Mouse (Mus musculus) MEL (cell line): ENCODE data around the gene Ssh2. TPM values are rescaled to one million over a fixed set of nuclear protein-coding genes. Genes with fewer than 3 reads are reported as not detected.

Experiments used
- DNase-seq: peaks from one replicate; pipeline ENCODE4 v3.0.0; 2011; ENCODE audit warnings: low read depth, low spot score
- H3K27ac ChIP-seq: 2 replicates; pipeline ENCODE4 v1.5.1; 2012; ENCODE audit warnings: low read depth, mild to moderate bottlenecking, control low read depth, low read length, moderate library complexity; ENCODE audit not compliant: control insufficient read depth
- H3K27me3 ChIP-seq, 2 experiments: fragments of 150-350 bp in 1 of 2; sonication (generic) in 1 of 2; 2 replicates each; pipeline ENCODE4 v1.6.1; 2012; ENCODE audit warnings: low read length in 2 of 2, mild to moderate bottlenecking in 2 of 2, improper control_type of control experiment in 1 of 2, moderate library complexity in 1 of 2; ENCODE audit not compliant: insufficient read depth in 2 of 2, control insufficient read depth in 1 of 2
- H3K36me3 ChIP-seq, 2 experiments: 2 replicates each; pipeline ENCODE4 v1.6.1; 2012 to 2014; ENCODE audit warnings: low read length in 2 of 2, improper control_type of control experiment in 1 of 2, inconsistent platforms in 1 of 2, mild to moderate bottlenecking in 1 of 2; ENCODE audit not compliant: insufficient read depth in 2 of 2, control insufficient read depth in 1 of 2
- H3K4me1 ChIP-seq, 2 experiments: fragments of 150-350 bp in 1 of 2; sonication (generic) in 1 of 2; 2 replicates each; pipeline ENCODE4 v1.6.1; 2012; ENCODE audit warnings: low read length in 2 of 2, improper control_type of control experiment in 1 of 2, mild to moderate bottlenecking in 1 of 2; ENCODE audit not compliant: insufficient read depth in 2 of 2, control insufficient read depth in 1 of 2
- H3K4me3 ChIP-seq, 2 experiments: fragments of 150-350 bp in 1 of 2; sonication (generic) in 1 of 2; 2 replicates each; pipeline ENCODE4 v1.5.1; 2012; ENCODE audit warnings: low read depth in 2 of 2, low read length in 2 of 2, mild to moderate bottlenecking in 2 of 2, moderate library complexity in 2 of 2, control low read depth in 1 of 2, improper control_type of control experiment in 1 of 2; ENCODE audit not compliant: control insufficient read depth in 1 of 2, insufficient read depth in 1 of 2
- H3K79me2 ChIP-seq: 2 replicates; pipeline ENCODE4 v1.6.1; 2012; ENCODE audit warnings: mild to moderate bottlenecking, low read length, moderate library complexity; ENCODE audit not compliant: control insufficient read depth, poor library complexity, insufficient read depth
- H3K9ac ChIP-seq: 2 replicates; pipeline ENCODE4 v1.6.1; 2012; ENCODE audit warnings: low read depth, mild to moderate bottlenecking, control low read depth, low read length, moderate library complexity; ENCODE audit not compliant: control insufficient read depth, poor library complexity, severe bottlenecking
- H3K9me3 ChIP-seq: fragments of 150-350 bp; sonication (generic); replicated peaks from 2 replicates; pipeline ENCODE4 v1.6.1; 2012; ENCODE audit warnings: mild to moderate bottlenecking, low read length, improper control_type of control experiment, moderate library complexity; ENCODE audit not compliant: insufficient read depth
- HCFC1 ChIP-seq: IDR thresholded peaks from 2 replicates; pipeline ENCODE4 v1.6.1; 2012; ENCODE audit warnings: low read depth, mild to moderate bottlenecking, inconsistent platforms, low read length, improper control_type of control experiment, moderate library complexity
- MAFK ChIP-seq: IDR thresholded peaks from 2 replicates; pipeline ENCODE4 v1.6.1; 2011; ENCODE audit warnings: low read depth, mild to moderate bottlenecking, low read length, improper control_type of control experiment, borderline replicate concordance
- MAX ChIP-seq: IDR thresholded peaks from 2 replicates; pipeline ENCODE4 v1.6.1; 2011; ENCODE audit warnings: low read length, improper control_type of control experiment
- MAZ ChIP-seq: IDR thresholded peaks from 2 replicates; pipeline ENCODE4 v1.6.1; 2012; ENCODE audit warnings: low read depth, mild to moderate bottlenecking, inconsistent platforms, low read length, improper control_type of control experiment
- MEF2A ChIP-seq: IDR thresholded peaks from 2 replicates; pipeline ENCODE4 v1.6.1; 2014; ENCODE audit warnings: low read depth, mild to moderate bottlenecking, inconsistent platforms, low read length, improper control_type of control experiment; ENCODE audit not compliant: poor library complexity, insufficient replicate concordance, severe bottlenecking; ENCODE audit errors: extremely low read depth
- MXI1 ChIP-seq: IDR thresholded peaks from 2 replicates; pipeline ENCODE4 v1.6.1; 2011; ENCODE audit warnings: mild to moderate bottlenecking, low read depth, low read length, improper control_type of control experiment
- MYB ChIP-seq: IDR thresholded peaks from 2 replicates; pipeline ENCODE4 v1.6.1; 2011; ENCODE audit warnings: mild to moderate bottlenecking, low read depth, low read length, improper control_type of control experiment
- POLR2A ChIP-seq, 2 experiments: IDR thresholded peaks; 2 replicates each; pipeline ENCODE4 v1.6.1; 2011 to 2012; ENCODE audit warnings: low read length in 2 of 2, mild to moderate bottlenecking in 2 of 2, control low read depth in 1 of 2, improper control_type of control experiment in 1 of 2, low read depth in 1 of 2, moderate library complexity in 1 of 2; ENCODE audit not compliant: control insufficient read depth in 1 of 2, insufficient read depth in 1 of 2, poor library complexity in 1 of 2
- RAD21 ChIP-seq: IDR thresholded peaks from 2 replicates; pipeline ENCODE4 v1.6.1; 2011; ENCODE audit warnings: mild to moderate bottlenecking, low read depth, low read length, improper control_type of control experiment
- SMC3 ChIP-seq: IDR thresholded peaks from 2 replicates; pipeline ENCODE4 v1.6.1; 2011; ENCODE audit warnings: low read depth, low read length, improper control_type of control experiment
- UBTF ChIP-seq: IDR thresholded peaks from 2 replicates; pipeline ENCODE4 v1.6.1; 2012; ENCODE audit warnings: low read depth, mild to moderate bottlenecking, inconsistent platforms, low read length, improper control_type of control experiment, moderate library complexity, borderline replicate concordance; ENCODE audit not compliant: insufficient read depth
- USF2 ChIP-seq, 2 experiments: IDR thresholded peaks; 2 replicates each; pipeline ENCODE4 v1.6.1; 2011 to 2012; ENCODE audit warnings: improper control_type of control experiment in 2 of 2, low read length in 2 of 2, borderline replicate concordance in 1 of 2, inconsistent platforms in 1 of 2, low read depth in 1 of 2, mild to moderate bottlenecking in 1 of 2; ENCODE audit not compliant: insufficient read depth in 1 of 2
- polyA plus RNA-seq, 2 experiments: library from polyadenylated mRNA; stranded (reverse) in 1 of 2; unstranded in 1 of 2; fragments of >175 nt in 1 of 2; fragments of >200 nt in 1 of 2; gene quantifications; 2 replicates each; pipeline versions ENCODE4 v1.2.1 to v1.2.4; 2012; ENCODE audit warnings: low replicate concordance in 2 of 2, low read depth in 1 of 2; ENCODE audit not compliant: insufficient read length in 2 of 2, insufficient read depth in 1 of 2, missing spikeins in 1 of 2
- total RNA-seq: library from RNA; depleted of rRNA; stranded (reverse); fragments of 300-350 nt; gene quantifications from 2 replicates; pipeline ENCODE4 v1.2.3, GENCODE M21; 2012

Ssh2 gene
- total and polyA plus RNA-seq, 3 experiments, result 6.3 to 29.2 (median 16.5) TPM

- Histone ChIP-seq H3K79me2 (no peaks in the 10 kb centered on the region), H3K9me3 (no peaks in the 10 kb centered on the region), H3K36me3 (peaks cover 0 to 2% of the 10 kb centered on the region in 2 experiments; a peak in 2 of 4 replicates), H3K4me3 (no peak overlapping the region), H3K27ac (no peak overlapping the region), H3K9ac (no peak overlapping the region), H3K27me3 (no peaks in the 10 kb centered on the region), H3K4me1 (no peaks in the 10 kb centered on the region)
- no peak for DNase-seq
- no peak for TF ChIP-seq SMC3
- no peak for TF ChIP-seq POLR2A (IDR thresholded peaks at IDR 0.05; ENCODE audit: control insufficient read depth in 1 of 2, insufficient read depth in 1 of 2, low read depth in 1 of 2, low read length in 2 of 2, poor library complexity in 1 of 2)
- no peak for TF ChIP-seq UBTF
- no peak for TF ChIP-seq MYB
- TF ChIP-seq MXI1, result no peak
These were observed 34.6 kb upstream of the Ssh2 start for GRCm38 (mm10) chr11:77181528-77181927.

- H3K79me2 ChIP-seq, result no peaks in the 10 kb centered on the region
- no peak for TF ChIP-seq MAFK
- TF ChIP-seq USF2 (IDR thresholded peaks at IDR 0.05; ENCODE audit: borderline replicate concordance in 1 of 2, insufficient read depth in 1 of 2, low read depth in 1 of 2, low read length in 2 of 2), result no peak
- no peak for DNase-seq
- no peak overlapping the region for H3K9ac ChIP-seq
- H3K36me3 ChIP-seq, result peaks cover 0 to 2% of the 10 kb centered on the region in 2 experiments; a peak in 2 of 4 replicates
- no peaks in the 10 kb centered on the region for H3K27me3 ChIP-seq
- H3K4me1 ChIP-seq, result no peaks in the 10 kb centered on the region
- H3K9me3 ChIP-seq, result no peaks in the 10 kb centered on the region
- no peak overlapping the region for H3K4me3 ChIP-seq
- no peak overlapping the region for H3K27ac ChIP-seq
These were observed 34.0 kb upstream of the Ssh2 start for GRCm38 (mm10) chr11:77182041-77182440.

- Histone ChIP-seq H3K27ac (no peak overlapping the region), H3K27me3 (no peaks in the 10 kb centered on the region)
- TF ChIP-seq RAD21 (no peak), MEF2A (no peak), MAX (no peak), MAZ (no peak), HCFC1 (no peak)
These were observed 33.5 kb upstream of the Ssh2 start for GRCm38 (mm10) chr11:77182616-77183015.

More at GRCm38 (mm10) chr11:77182616-77183015, 33.5 kb upstream of the Ssh2 start:
- H3K9ac ChIP-seq, result no peak overlapping the region
- H3K79me2 ChIP-seq, result no peaks in the 10 kb centered on the region
- H3K4me1 ChIP-seq, result no peaks in the 10 kb centered on the region
- no peak for DNase-seq
- no peaks in the 10 kb centered on the region for H3K9me3 ChIP-seq
- H3K36me3 ChIP-seq, result peaks cover 0 to 2% of the 10 kb centered on the region in 2 experiments; a peak in 2 of 4 replicates
- no peak overlapping the region for H3K4me3 ChIP-seq
